Mouse (Mus musculus) left cerebral cortex, postnatal 10 days (tissue): ENCODE data around the gene Mast4. TPM values are rescaled to one million over a fixed set of nuclear protein-coding genes. Genes with fewer than 3 reads are reported as not detected.
"Not testable (repeated sequence)": the region's sequence is repeated elsewhere in the genome, so short reads cannot be mapped to it uniquely, and the experiment has no call there.

Experiments
- DNase-seq, 2 experiments: peaks; one replicate each; pipeline ENCODE4 v3.0.0; 2021 to 2022; ENCODE audit warnings: low spot score in 2 of 2, mixed read lengths in 1 of 2; ENCODE audit errors: extremely low spot score in 1 of 2
- intact Hi-C: fragments of 180-260 bp; cut with DNase I; formaldehyde crosslinking; loops from one replicate; pipeline ENCODE4 v1.15.1; 2025
- total RNA-seq, 2 experiments: library from RNA; stranded (reverse); gene quantifications; 2 replicates each; pipeline ENCODE4 v1.2.3; 2021

The Mast4 gene
- total RNA-seq, 2 experiments from 2014 or later = 32.6 to 35.0 TPM

DNA sequence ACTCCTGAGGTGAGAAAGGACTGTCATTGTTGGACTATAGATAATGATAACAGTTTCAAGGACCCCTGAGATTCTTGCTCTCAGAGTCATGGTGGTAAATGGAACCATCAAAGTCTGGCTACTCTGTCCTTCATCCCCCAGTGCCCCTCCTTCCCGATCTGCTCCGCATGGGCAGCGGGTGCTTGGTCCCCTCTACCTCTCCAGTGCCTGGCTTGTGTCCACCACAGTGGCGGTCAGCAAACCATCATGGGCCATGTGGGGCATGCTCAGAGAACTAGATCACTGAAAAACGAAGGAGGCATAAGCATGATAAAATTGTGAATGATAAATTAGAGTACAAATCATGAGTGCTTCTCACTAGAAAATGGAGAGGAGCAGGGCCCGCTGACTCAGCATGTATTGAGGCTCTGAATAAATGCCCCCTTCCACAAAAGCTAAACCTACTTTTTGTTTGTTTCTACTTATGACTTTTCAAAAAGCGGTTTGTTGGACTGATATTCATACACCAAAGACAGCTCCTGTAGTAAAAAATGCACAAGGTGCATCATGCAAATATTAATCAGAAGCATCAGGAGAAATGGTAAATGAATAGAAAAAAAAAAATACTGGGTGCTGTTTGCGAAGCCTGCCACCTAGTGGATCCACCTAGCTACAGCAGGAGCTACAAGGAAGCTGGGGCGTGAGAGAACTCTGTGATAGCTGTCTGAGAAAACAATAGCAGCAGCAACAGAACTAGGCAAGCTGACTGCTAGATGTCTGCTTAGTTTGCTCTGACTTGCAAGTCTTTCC, 589.6 kb downstream of the Mast4 start:
- intact Hi-C loops = loop anchor here (2.0 to 5.0 kb wide), 2 partner anchors 66 to 1897 kb away; no protein-coding TSS in a partner anchor

GRCm38 (mm10) chr13:102739720-102740535, 594.4 kb downstream of the Mast4 start:
- intact Hi-C loops = no loop called here
- no peak for DNase-seq

More for the DNA sequence above, 589.6 kb downstream of the Mast4 start:
- DNase-seq = peak in 1 of 2 experiments; percentile 61

- DNase-seq = no peak
- intact Hi-C loops = no loop called here
Observed at GRCm38 (mm10) chr13:102737811-102738210, 596.5 kb downstream of the Mast4 start.

DNA sequence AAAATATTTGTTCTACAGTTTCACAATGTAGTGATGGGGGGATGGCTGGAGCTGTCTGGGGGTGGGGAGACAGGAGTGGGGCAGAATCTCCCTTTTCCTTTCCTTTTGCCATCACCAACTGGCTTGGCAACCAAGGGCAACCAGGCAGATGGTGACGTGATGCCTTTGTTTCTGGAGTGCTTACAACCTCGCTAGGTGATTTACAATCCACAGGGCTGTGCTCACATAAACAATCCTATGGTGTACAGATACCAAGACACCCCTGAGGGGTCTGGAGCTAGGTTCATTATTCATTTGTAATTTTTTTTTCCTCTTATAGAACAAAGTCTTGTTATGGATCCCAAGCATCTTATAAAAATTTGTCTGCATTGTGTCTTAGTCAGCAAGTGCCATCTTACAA, 601.2 kb downstream of the Mast4 start:
- DNase-seq = no peak

DNA sequence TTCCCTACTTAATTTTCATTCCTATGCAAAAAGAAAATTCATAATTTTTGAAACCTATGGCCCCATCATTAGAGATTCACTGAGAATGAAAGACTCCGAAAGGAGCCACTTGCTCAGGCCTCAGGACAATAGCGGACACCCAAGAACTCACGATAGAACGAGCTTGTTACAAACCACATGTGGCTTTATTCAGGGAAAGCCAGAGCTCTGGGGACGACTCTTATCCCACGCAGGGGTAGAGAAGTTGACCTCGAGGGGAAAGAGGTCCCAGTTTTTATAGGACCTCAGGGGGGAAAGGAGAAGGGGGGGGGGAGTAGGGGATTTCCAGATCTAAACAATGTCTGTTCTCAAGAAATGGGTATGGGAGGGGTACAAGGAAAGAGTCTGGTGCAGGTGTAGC, 605.3 kb downstream of the Mast4 start:
- intact Hi-C loops, DNase-seq: not testable (repeated sequence)

More for the DNA sequence above, 601.2 kb downstream of the Mast4 start:
- intact Hi-C loops = no loop called here

DNA sequence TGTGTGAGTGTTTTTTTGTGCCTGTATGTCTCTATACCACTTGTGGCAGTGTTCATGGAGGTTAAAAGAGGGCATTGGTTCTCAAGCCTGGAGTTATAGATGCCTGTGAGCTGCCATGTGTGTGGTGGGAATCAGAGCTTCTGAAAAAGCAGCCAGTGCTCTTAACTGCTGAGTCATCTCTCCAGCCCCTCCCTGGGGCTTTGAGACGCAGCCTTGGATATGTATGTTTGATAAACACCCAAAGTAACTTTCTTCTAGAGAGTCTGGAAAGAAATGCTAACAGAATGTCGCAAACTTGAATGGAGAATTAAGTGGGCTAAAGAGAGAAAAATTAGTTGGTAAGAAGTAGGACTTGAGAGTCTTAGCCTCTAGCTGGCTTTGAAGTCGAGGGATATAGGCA, 606.3 kb downstream of the Mast4 start:
- DNase-seq = no peak
- intact Hi-C loops = no loop called here

DNA sequence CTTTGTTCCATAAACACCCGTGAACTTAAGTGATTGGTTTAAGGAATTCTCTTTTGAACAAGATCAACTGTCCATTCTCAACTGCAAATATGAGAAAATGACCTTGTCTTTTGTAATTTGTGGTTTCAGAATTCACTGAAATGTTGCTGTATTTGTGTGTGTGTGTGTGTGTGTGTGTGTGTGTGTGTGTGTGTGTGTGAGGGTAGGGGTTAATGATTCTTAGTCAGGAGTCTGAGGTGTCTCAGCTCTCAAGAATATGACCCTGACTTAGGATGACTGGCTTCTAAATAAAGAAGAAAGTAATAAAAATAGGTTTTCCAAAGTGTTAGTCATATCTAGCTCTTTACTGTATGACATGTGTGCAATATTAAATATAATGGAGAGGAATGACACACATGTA, 607.4 kb downstream of the Mast4 start:
- DNase-seq = no peak
- intact Hi-C loops = no loop called here

DNA sequence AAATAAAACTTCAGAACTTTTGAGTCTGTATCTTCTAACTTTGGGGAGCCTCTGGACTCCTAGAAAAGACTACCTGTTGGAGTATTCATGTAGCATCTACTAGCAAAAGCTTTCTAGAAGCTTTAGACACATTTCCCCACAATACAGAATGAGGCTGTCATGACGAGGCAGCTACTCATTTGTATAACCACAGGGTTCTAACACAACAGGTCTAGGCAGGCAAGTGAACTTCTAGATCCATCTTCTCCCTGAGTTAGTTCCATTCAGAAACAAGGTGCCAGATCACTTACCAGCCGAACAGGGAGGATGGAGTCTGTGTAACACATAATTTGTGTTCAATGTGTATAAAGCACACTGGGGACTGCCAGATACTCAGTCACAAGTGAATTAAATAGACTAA, 608.4 kb downstream of the Mast4 start:
- no peak for DNase-seq
- intact Hi-C loops = no loop called here

DNA sequence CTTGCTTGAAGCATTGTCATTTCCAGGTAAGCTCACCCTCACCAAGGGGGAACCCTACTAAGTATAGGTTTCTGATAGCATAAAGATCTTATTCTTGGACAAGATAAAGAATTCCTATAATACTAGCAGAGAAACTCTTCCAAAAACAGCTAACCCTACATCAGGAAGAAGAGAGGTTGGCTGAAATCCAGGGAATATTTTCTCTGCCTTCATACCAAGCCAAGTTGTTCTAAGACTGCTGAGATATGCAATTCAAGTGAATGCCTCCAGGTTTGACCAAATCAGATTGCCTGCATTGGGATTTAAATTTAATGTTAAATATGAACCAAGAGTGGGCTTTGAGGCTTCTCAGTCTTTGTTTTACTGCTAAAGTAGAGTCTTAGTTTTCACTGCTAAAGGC, 608.9 kb downstream of the Mast4 start:
- intact Hi-C loops = no loop called here
- no peak for DNase-seq

GRCm38 (mm10) chr13:102716973-102717372, 617.3 kb downstream of the Mast4 start:
- no peak for DNase-seq
- intact Hi-C loops = no loop called here

DNA sequence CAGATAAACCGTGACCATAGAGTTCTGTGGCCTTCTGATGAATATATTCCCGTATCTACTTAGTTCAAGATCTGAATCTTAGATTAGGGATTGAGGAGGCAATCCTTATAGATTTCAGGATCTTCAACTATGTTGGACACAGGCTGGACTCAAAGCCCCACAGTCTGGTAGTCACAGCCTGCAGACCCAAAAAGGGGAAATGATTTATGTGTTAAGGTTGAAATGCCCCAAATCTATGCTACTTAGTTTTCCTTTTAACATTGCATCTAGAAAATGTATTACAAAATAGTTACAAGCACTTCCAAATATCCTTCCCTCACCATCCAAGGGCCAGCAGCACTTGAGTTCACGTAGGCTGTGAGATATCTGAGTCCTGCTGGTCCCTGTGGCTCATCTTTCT, 633.6 kb downstream of the Mast4 start:
- intact Hi-C loops = no loop called here

DNA sequence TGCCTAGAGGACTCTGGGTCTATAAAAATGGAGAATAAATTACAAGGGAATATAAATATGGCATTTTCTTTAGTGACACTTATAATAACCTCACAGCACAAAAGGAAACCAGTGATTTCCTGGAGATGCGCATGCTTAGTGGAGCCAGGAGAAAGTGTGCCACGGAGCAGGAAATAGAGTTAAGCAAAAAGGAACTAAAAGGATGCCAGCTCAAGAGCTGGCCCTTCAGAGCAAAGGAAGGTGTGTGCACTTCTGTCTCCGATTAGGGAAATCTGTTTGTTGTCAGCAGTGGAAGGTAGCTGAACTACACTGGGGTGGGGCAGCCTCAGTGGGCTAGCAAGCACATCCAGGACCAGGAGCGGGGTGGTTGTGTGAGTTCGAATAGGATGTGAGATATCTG, 634.1 kb downstream of the Mast4 start:
- DNase-seq = no peak
- intact Hi-C loops = no loop called here

More for the DNA sequence above, 633.6 kb downstream of the Mast4 start:
- DNase-seq = no peak

DNA sequence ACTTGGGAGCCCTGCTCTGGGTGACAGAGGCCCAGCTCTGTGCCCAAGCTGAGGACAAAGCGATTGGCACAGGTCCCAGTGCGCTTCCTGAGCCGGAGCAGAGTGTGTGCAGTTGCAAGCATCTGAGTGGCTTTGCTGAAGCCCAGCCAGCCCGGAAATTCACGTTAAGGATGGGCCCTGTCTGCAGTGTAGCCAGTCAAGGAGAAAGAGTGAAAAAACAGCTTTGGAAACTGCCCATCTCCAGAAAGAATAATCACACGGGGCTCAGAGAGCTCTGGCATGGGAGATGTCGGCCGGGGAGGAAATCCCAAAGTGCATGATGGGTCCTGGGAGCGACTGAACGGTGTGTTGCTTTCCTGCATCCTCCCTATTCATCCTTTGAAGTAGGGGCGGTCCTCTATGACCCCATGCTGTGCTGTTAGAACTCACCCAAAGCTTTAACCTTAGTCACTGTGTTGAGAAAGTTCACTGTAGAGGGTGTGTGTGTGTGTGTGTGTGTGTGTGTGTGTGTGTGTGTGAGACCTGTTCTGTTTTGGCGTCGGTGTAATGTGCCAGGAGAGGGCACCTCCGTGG, 635.5 kb downstream of the Mast4 start:
- intact Hi-C loops = no loop called here
- DNase-seq = peak; percentile 38 to 85

- intact Hi-C loops = no loop called here
- DNase-seq = no peak
Observed at GRCm38 (mm10) chr13:102698335-102698734, 636.0 kb downstream of the Mast4 start.

GRCm38 (mm10) chr13:102695121-102695905, 639.0 kb downstream of the Mast4 start:
- no peak for DNase-seq
- intact Hi-C loops = no loop called here

GRCm38 (mm10) chr13:102694154-102694553, 640.1 kb downstream of the Mast4 start:
- no peak for DNase-seq
- intact Hi-C loops = no loop called here

DNA sequence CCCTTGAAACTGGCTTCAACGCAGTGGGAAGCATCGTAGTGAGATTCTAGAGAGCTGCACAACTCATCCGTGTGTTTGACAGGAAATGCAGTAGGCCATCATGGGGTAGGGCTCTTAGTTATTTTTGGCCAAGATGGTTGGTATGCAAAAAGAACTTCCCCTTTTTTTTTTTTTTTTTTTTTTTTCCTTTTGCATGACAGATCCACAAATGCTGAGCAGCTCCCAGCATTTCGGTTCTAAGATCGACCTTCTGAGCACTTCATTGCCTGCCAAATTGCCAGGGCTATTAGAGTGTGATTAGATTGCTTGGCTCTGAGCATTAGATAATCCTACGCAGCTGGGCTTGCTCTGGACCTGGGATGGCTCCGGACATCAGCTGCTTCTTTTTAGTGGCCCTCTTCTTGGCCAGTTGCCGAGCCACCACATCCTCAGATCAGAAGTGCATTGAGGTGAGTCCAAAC, 640.9 kb downstream of the Mast4 start, which contains the start of gene Cd180:
Gene Cd180 (plus strand): TSS at position 218 of the 461 bp plus-strand sequence.
- DNase-seq = peak in 1 of 2 experiments; percentile 33
- intact Hi-C loops = no loop called here

GRCm38 (mm10) chr13:102691408-102692150, 642.7 kb downstream of the Mast4 start:
- DNase-seq = no peak
- intact Hi-C loops = no loop called here
